Mouse (Mus musculus) liver, adult (tissue): ENCODE measurements around the gene Diexf.

Source experiments
- GATA4 ChIP-seq: IDR thresholded peaks from 2 replicates; pipeline ENCODE4 v1.6.1; 2014; ENCODE audit warnings: mild to moderate bottlenecking, low read length; ENCODE audit not compliant: insufficient replicate concordance

Diexf gene

GRCm38 (mm10) chr1:193146416-193146815, 16.3 kb upstream of the Diexf start:
- no peak for TF ChIP-seq GATA4

GRCm38 (mm10) chr1:193145101-193145500, 15.0 kb upstream of the Diexf start:
- no peak for TF ChIP-seq GATA4

- no peak for TF ChIP-seq GATA4
These were observed 14.4 kb upstream of the Diexf start for GRCm38 (mm10) chr1:193144516-193144915.

GRCm38 (mm10) chr1:193142517-193143062, 12.5 kb upstream of the Diexf start:
- no peak for TF ChIP-seq GATA4

- TF ChIP-seq GATA4, result no peak
These were observed 11.0 kb upstream of the Diexf start for GRCm38 (mm10) chr1:193141118-193141517.

- TF ChIP-seq GATA4, result no peak
These were observed 8.6 kb upstream of the Diexf start for GRCm38 (mm10) chr1:193138669-193139068.

GRCm38 (mm10) chr1:193138087-193138486, 8.0 kb upstream of the Diexf start:
- no peak for TF ChIP-seq GATA4

- no peak for TF ChIP-seq GATA4
These were observed 3.7 kb upstream of the Diexf start for GRCm38 (mm10) chr1:193133726-193134125.

- TF ChIP-seq GATA4, result no peak
These were observed 2.3 kb upstream of the Diexf start for GRCm38 (mm10) chr1:193132385-193132784.

GRCm38 (mm10) chr1:193131311-193131948, 1.4 kb upstream of the Diexf start:
- TF ChIP-seq GATA4, result no peak

GRCm38 (mm10) chr1:193130839-193131238, 767 bp upstream of the Diexf start:
- no peak for TF ChIP-seq GATA4

GRCm38 (mm10) chr1:193130456-193130825, 369 bp upstream of the Diexf start:
- TF ChIP-seq GATA4, result no peak

GRCm38 (mm10) chr1:193129321-193129720, 751 bp downstream of the Diexf start:
- TF ChIP-seq GATA4, result no peak

GRCm38 (mm10) chr1:193128055-193128454, 2.0 kb downstream of the Diexf start:
- TF ChIP-seq GATA4, result no peak

- TF ChIP-seq GATA4, result no peak
These were observed 4.2 kb downstream of the Diexf start for GRCm38 (mm10) chr1:193125835-193126234.

- TF ChIP-seq GATA4, result no peak
These were observed 6.8 kb downstream of the Diexf start for GRCm38 (mm10) chr1:193123290-193123689.

GRCm38 (mm10) chr1:193122793-193123192, 7.3 kb downstream of the Diexf start:
- no peak for TF ChIP-seq GATA4

GRCm38 (mm10) chr1:193112093-193112492, 18.0 kb downstream of the Diexf start:
- no peak for TF ChIP-seq GATA4

- TF ChIP-seq GATA4, result no peak
These were observed 27.1 kb downstream of the Diexf start for GRCm38 (mm10) chr1:193102996-193103395.
